Mouse (Mus musculus): ENCODE measurements around the gene Shisa6.

DNA sequence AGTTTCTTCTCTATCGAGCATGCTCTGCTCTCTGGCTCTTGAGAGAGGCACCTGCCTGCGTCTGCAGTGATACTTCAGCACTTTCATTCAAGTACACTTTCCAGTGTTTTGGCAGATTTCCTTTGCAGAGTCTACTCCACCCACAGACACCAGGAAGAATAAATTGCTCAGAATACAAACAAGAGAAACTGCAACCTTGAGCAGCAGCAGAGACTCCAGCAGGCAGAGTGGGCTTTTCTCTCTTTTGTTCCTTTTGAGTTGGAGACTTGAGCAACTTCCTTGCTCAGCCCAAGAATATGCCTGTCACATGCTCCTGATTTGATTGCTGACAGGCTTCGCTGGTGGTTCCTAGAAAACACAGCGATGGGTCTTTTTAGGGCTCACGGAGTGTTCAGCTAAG, 278.6 kb downstream of the Shisa6 start:
- TF ChIP-seq CTCF (IDR thresholded peaks at IDR 0.05), result no peak
- TF ChIP-seq POLR2A (IDR thresholded peaks at IDR 0.05; ENCODE audit: insufficient read depth, low read depth, low read length), result no peak
- no peak for TF ChIP-seq EP300 (IDR thresholded peaks at IDR 0.05; ENCODE audit: insufficient read depth, low read depth, low read length)
